Mouse (Mus musculus) liver, embryonic 13.5 days (tissue): ENCODE results near the gene Zfyve1. TPM values are rescaled to one million over a fixed set of nuclear protein-coding genes. Genes with fewer than 3 reads are reported as not detected.

Source experiments
- ATAC-seq: fragments of 200-750 bp; cut with Nextera tagmentation; 2 replicates; pipeline ENCODE4 v1.8.0; 2017; ENCODE audit warnings: low read depth, mild to moderate bottlenecking, moderate number of reproducible peaks, moderate library complexity
- DNase-seq: peaks from one replicate; pipeline ENCODE4 v3.0.0; 2022
- H3K27ac ChIP-seq: fragments of 300-500 bp; sonication (generic); 2 replicates; pipeline ENCODE4 v1.5.1; 2015; ENCODE audit warnings: moderate library complexity, mild to moderate bottlenecking, inconsistent platforms
- H3K27me3 ChIP-seq: fragments of 300-500 bp; sonication (generic); 2 replicates; pipeline ENCODE4 v1.6.1; 2015; ENCODE audit warnings: mild to moderate bottlenecking, inconsistent platforms
- H3K36me3 ChIP-seq: fragments of 300-500 bp; sonication (generic); 2 replicates; pipeline ENCODE4 v1.6.1; 2015; ENCODE audit warnings: mild to moderate bottlenecking, inconsistent platforms
- H3K4me1 ChIP-seq: fragments of 300-500 bp; sonication (generic); replicated peaks from 2 replicates; pipeline ENCODE4 v1.6.1; 2015; ENCODE audit warnings: inconsistent platforms
- H3K4me2 ChIP-seq: fragments of 300-500 bp; sonication (generic); 2 replicates; pipeline ENCODE4 v1.6.1; 2015; ENCODE audit warnings: inconsistent platforms, mild to moderate bottlenecking, moderate library complexity
- H3K4me3 ChIP-seq: fragments of 300-500 bp; sonication (generic); replicated peaks from 2 replicates; pipeline ENCODE4 v1.5.1; 2015; ENCODE audit warnings: mild to moderate bottlenecking, inconsistent platforms
- H3K9ac ChIP-seq: fragments of 300-500 bp; sonication (generic); 2 replicates; pipeline ENCODE4 v1.6.1; 2015; ENCODE audit warnings: mild to moderate bottlenecking, inconsistent platforms
- H3K9me3 ChIP-seq: fragments of 300-500 bp; sonication (generic); replicated peaks from 2 replicates; pipeline ENCODE4 v1.6.1; 2016; ENCODE audit warnings: inconsistent platforms
- WGBS: fragments of 180-500 bp; shearing (Covaris S2); methylation state at CpG from one replicate; pipeline ENCODE4 v1.1.7; 2015; ENCODE audit not compliant: insufficient replicate concordance; 5-methylcytosine and 5-hydroxymethylcytosine counted together
- polyA plus RNA-seq: library from polyadenylated mRNA; unstranded; fragments of >200 nt; fragmentation: Nextera tagmentation; extraction: Ambion mirVana; gene quantifications from 2 replicates; pipeline ENCODE4 v1.2.1, GENCODE M21; 2015

Zfyve1 gene
- polyA plus RNA-seq, 1 experiment from 2014 or later, result 5.0 TPM

DNA sequence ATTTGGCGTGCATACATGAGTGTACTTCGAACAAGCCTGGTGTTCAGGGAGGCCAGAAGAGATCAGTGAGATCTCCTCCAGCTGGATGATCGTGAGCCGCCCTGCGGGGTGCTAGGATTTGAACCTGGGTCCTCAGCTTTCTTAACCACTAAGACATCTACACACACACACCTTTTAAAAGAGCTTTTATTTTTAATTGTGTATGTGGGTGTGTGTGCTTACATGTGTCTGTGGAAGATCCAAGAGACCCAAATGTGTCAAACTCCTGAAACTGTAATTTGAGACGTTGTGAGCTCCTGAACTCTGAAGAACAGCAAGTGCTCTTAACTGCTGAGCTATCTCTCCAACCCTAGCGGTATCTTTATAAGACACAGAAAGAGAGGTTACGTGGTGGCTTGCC lies 75.9 kb downstream of the Zfyve1 start:
- no peaks in the 10 kb centered on the region for H3K36me3 ChIP-seq
- DNase-seq, result no peak
- peak overlapping the region; percentile 84 for H3K4me2 ChIP-seq
- no peaks in the 10 kb centered on the region for H3K27me3 ChIP-seq
- peak overlapping the region; percentile 74 for H3K9ac ChIP-seq
- WGBS, result 23% methylated on average over 8 of the region's 8 CpGs
- H3K4me3 ChIP-seq, result peak overlapping the region; percentile 76
- ATAC-seq, result no peak
- peak overlapping the region; percentile 81 for H3K27ac ChIP-seq
- H3K9me3 ChIP-seq, result no peaks in the 10 kb centered on the region
- H3K4me1 ChIP-seq, result peaks cover 74% of the 10 kb centered on the region

- Histone ChIP-seq H3K4me1 (peaks cover 70% of the 10 kb centered on the region), H3K36me3 (no peaks in the 10 kb centered on the region), H3K27ac (peak within 1 kb of the TSS; percentile 81), H3K4me2 (peak within 1 kb of the TSS; percentile 84), H3K4me3 (peak within 1 kb of the TSS; percentile 76), H3K9ac (peak within 1 kb of the TSS; percentile 74), H3K27me3 (no peaks in the 10 kb centered on the region), H3K9me3 (no peaks in the 10 kb centered on the region)
- under 1% methylated on average over 32 of the region's 32 CpGs for WGBS
- DNase-seq, result peak; percentile 97
- peak; percentile 96 for ATAC-seq
Measured at GRCm38 (mm10) chr12:83520311-83520890, 76.6 kb downstream of the Zfyve1 start, which contains the start of gene Dcaf4. TSS of gene Dcaf4 (plus strand) at chr12:83520466.

- H3K36me3 ChIP-seq, result no peaks in the 10 kb centered on the region
- H3K4me1 ChIP-seq, result peaks cover 59% of the 10 kb centered on the region
- ATAC-seq (no peak), DNase-seq (no peak)
- peaks cover 13% of the 10 kb centered on the region; the same call in 1 of the 2 replicates for H3K27me3 ChIP-seq
- no peak overlapping the region for H3K4me3 ChIP-seq
- no peaks in the 10 kb centered on the region for H3K9me3 ChIP-seq
- H3K27ac ChIP-seq, result no peak overlapping the region
- H3K4me2 ChIP-seq, result no peak overlapping the region
- no peak overlapping the region for H3K9ac ChIP-seq
- 20% methylated on average over 3 of the region's 3 CpGs for WGBS
Measured at GRCm38 (mm10) chr12:83517580-83517979, 79.4 kb downstream of the Zfyve1 start.

GRCm38 (mm10) chr12:83514216-83514615 lies 82.8 kb downstream of the Zfyve1 start:
- Histone ChIP-seq H3K27ac (no peak overlapping the region), H3K27me3 (peaks cover 13% of the 10 kb centered on the region; the same call in 1 of the 2 replicates), H3K36me3 (no peaks in the 10 kb centered on the region), H3K4me3 (no peak overlapping the region), H3K4me2 (no peak overlapping the region), H3K4me1 (peaks cover 42% of the 10 kb centered on the region), H3K9me3 (no peaks in the 10 kb centered on the region), H3K9ac (no peak overlapping the region)
- DNase-seq (no peak), ATAC-seq (no peak)
- WGBS, result 68% methylated on average over 4 of the region's 4 CpGs

DNA sequence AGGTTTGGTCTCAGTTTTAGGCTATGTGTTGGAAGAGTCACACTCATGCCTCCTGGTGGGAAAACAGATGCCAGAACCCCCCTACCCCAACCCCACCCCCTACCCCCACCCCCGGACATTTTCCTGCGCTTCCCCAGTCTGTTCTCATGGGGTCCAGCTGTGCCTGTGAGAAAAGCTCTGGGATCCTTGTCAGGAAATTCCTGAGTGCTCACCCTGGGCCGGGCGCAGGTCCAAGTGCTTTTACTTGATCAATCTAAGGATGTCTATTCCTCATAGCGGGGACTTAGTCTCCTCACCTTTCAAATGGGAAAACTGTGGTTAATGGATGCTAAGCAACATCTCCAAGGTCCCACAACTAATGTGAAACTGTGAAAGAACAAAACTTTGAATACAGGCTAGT lies 83.8 kb downstream of the Zfyve1 start:
- Histone ChIP-seq H3K27ac (no peak overlapping the region), H3K9ac (no peak overlapping the region), H3K4me1 (peaks cover 38% of the 10 kb centered on the region), H3K4me2 (no peak overlapping the region), H3K27me3 (peaks cover 13% of the 10 kb centered on the region; the same call in 1 of the 2 replicates), H3K9me3 (no peaks in the 10 kb centered on the region), H3K4me3 (no peak overlapping the region), H3K36me3 (no peaks in the 10 kb centered on the region)
- DNase-seq (no peak), ATAC-seq (no peak)
- WGBS, result 33% methylated on average over 5 of the region's 5 CpGs

DNA sequence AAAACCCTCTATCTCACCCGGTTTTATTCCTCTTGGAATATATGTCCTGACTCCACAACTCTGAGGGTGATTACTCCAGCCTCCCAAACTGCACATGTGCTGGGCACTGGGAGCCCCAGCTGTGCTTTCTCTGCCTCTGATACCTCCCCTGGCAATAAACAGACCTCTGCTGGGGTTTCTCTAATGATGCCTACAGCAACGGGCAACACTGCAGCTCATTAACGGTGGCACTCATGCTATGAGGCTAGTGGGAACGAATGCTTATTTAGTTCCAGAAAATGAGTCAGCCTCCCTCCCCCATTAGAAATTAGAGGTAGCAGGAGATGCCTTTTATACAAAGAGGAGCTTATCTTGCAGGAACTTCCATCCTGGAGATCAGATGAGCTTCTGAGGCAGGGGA lies 84.2 kb downstream of the Zfyve1 start:
- H3K9ac ChIP-seq, result no peak overlapping the region
- ATAC-seq (no peak), DNase-seq (no peak)
- H3K4me3 ChIP-seq, result no peak overlapping the region
- peaks cover 13% of the 10 kb centered on the region; the same call in 1 of the 2 replicates for H3K27me3 ChIP-seq
- no peaks in the 10 kb centered on the region for H3K9me3 ChIP-seq
- WGBS, result 23% methylated on average over 4 of the region's 4 CpGs
- no peak overlapping the region for H3K27ac ChIP-seq
- H3K4me1 ChIP-seq, result peaks cover 34% of the 10 kb centered on the region
- H3K36me3 ChIP-seq, result no peaks in the 10 kb centered on the region
- H3K4me2 ChIP-seq, result no peak overlapping the region

DNA sequence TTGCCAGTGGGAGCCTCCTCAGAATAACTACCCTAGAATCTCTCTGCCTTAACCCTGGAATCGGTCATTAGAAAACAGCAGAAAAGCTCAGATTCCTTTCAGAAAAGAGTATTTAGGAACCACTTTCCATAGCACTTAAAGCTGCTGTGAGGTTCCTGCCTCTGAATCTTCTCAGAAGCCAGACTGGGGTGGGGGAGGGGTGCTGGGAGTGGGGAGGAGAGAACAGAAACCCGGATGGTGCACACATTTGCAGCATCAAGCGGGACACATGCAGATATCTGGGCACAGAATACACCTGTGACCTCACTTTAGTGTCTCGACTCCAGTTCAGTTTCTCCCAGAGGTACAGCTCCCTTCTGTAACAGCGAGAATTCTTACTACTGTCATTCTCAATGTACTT lies 86.4 kb downstream of the Zfyve1 start:
- H3K4me3 ChIP-seq, result no peak overlapping the region
- H3K9me3 ChIP-seq, result no peaks in the 10 kb centered on the region
- H3K4me2 ChIP-seq, result no peak overlapping the region
- peaks cover 16% of the 10 kb centered on the region for H3K4me1 ChIP-seq
- no peak for ATAC-seq
- 72% methylated on average over 5 of the region's 5 CpGs for WGBS
- H3K36me3 ChIP-seq, result no peaks in the 10 kb centered on the region
- no peak overlapping the region for H3K27ac ChIP-seq
- peaks cover 13% of the 10 kb centered on the region; the same call in 1 of the 2 replicates for H3K27me3 ChIP-seq
- no peak overlapping the region for H3K9ac ChIP-seq
- no peak for DNase-seq

DNA sequence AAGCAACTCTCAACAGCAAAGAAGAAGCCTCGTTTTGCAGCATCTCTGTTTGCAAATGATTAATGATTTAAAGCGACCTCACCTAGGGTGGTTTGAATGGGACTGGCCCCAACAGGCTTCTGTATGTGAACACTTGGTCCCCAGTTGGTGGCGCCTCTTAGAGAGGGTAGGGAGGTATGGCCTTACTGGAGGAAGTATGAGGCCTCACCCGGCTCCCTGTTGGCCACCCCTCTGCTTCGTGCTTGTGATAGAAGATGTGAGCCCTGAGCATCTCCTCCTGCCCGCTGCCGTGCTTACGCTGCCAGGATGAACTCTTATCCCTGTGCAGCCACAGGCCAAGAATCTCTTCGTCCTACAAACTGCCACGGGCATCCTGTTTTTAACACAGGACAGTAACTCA lies 90.5 kb downstream of the Zfyve1 start:
- 61% methylated on average over 10 of the region's 10 CpGs for WGBS
- no peak overlapping the region for H3K27ac ChIP-seq
- ATAC-seq (0 out of 2 replicates have a peak, but pooled peaks have one; percentile 7), DNase-seq (no peak)
- no peaks in the 10 kb centered on the region for H3K36me3 ChIP-seq
- H3K9ac ChIP-seq, result no peak overlapping the region
- H3K4me2 ChIP-seq, result no peak overlapping the region
- H3K27me3 ChIP-seq, result no peaks in the 10 kb centered on the region
- no peak overlapping the region for H3K4me3 ChIP-seq
- 0 out of 2 replicates have a peak, but pooled peaks cover 4% of the 10 kb centered on the region for H3K4me1 ChIP-seq
- no peaks in the 10 kb centered on the region for H3K9me3 ChIP-seq

GRCm38 (mm10) chr12:83502190-83502589 lies 94.8 kb downstream of the Zfyve1 start:
- Histone ChIP-seq H3K4me2 (no peak overlapping the region), H3K27ac (no peak overlapping the region), H3K4me3 (no peak overlapping the region), H3K9ac (no peak overlapping the region), H3K9me3 (no peaks in the 10 kb centered on the region), H3K36me3 (no peaks in the 10 kb centered on the region), H3K27me3 (no peaks in the 10 kb centered on the region), H3K4me1 (0 out of 2 replicates have a peak, but pooled peaks cover 2% of the 10 kb centered on the region)
- peak; percentile 29; the same call in 1 of the 2 replicates for ATAC-seq
- peak; percentile 36 for DNase-seq
- WGBS, result 4% methylated on average over 9 of the region's 9 CpGs

- no peak for ATAC-seq
- no peak overlapping the region for H3K4me3 ChIP-seq
- no peaks in the 10 kb centered on the region for H3K9me3 ChIP-seq
- H3K4me1 ChIP-seq, result peaks cover 16% of the 10 kb centered on the region; the same call in 1 of the 2 replicates
- H3K27me3 ChIP-seq, result peaks cover 4% of the 10 kb centered on the region; the same call in 1 of the 2 replicates
- no peaks in the 10 kb centered on the region for H3K36me3 ChIP-seq
- 69% methylated on average over 5 of the region's 5 CpGs for WGBS
- H3K4me2 ChIP-seq, result no peak overlapping the region
- H3K27ac ChIP-seq, result no peak overlapping the region
- no peak overlapping the region for H3K9ac ChIP-seq
- DNase-seq, result no peak
Measured at GRCm38 (mm10) chr12:83499256-83499655, 97.8 kb downstream of the Zfyve1 start.

GRCm38 (mm10) chr12:83497959-83498358 lies 99.1 kb downstream of the Zfyve1 start:
- H3K4me1 ChIP-seq, result peaks cover 16% of the 10 kb centered on the region; the same call in 1 of the 2 replicates
- no peak overlapping the region for H3K4me2 ChIP-seq
- WGBS, result 55% methylated on average over 3 of the region's 3 CpGs
- ATAC-seq (no peak), DNase-seq (no peak)
- no peak overlapping the region for H3K9ac ChIP-seq
- no peak overlapping the region for H3K27ac ChIP-seq
- no peaks in the 10 kb centered on the region for H3K9me3 ChIP-seq
- peaks cover 8% of the 10 kb centered on the region for H3K27me3 ChIP-seq
- H3K4me3 ChIP-seq, result no peak overlapping the region
- no peaks in the 10 kb centered on the region for H3K36me3 ChIP-seq

- no peak overlapping the region for H3K27ac ChIP-seq
- 61% methylated on average over 6 of the region's 6 CpGs for WGBS
- ATAC-seq, result no peak
- no peak overlapping the region for H3K4me3 ChIP-seq
- peaks cover 12% of the 10 kb centered on the region for H3K27me3 ChIP-seq
- no peak for DNase-seq
- H3K4me1 ChIP-seq, result peaks cover 16% of the 10 kb centered on the region; the same call in 1 of the 2 replicates
- no peaks in the 10 kb centered on the region for H3K9me3 ChIP-seq
- H3K4me2 ChIP-seq, result no peak overlapping the region
- H3K9ac ChIP-seq, result no peak overlapping the region
- no peaks in the 10 kb centered on the region for H3K36me3 ChIP-seq
Measured at GRCm38 (mm10) chr12:83496736-83497135, 100.3 kb downstream of the Zfyve1 start.
